Mouse (Mus musculus) adipocyte (in vitro differentiated cells): ENCODE measurements at regions not wholly inside any gene's neighbourhood (a gene's known extent, or its start where the extent isn't known, plus 50 kb on each side); places are given as distances from the start of the nearest gene placed in this dataset.

Source experiments
- DNase-seq: peaks from one replicate; pipeline ENCODE4 v3.0.0-alpha.2; 2016; ENCODE audit warnings: low spot score

DNA sequence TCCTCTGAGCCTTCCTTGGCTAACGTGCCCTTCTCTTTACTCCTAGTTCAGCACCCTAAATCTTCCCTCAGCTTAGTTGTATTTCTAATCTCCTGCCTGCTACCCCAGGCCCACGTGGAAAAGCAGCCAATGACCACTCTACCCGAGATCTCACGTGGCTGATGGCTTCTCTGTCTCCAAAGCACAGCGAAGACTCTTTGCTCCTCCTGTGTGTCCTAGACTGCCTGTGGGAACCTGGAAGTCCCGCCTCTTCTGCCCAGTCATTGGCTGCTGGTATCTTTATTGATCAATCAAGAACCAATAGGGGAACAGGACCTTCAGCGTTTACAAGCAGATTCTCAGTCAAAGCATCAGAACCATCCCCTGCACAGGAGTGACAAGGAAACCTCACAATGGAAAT lies 54.8 kb downstream of the Gm19935 start:
- DNase-seq: no peak

DNA sequence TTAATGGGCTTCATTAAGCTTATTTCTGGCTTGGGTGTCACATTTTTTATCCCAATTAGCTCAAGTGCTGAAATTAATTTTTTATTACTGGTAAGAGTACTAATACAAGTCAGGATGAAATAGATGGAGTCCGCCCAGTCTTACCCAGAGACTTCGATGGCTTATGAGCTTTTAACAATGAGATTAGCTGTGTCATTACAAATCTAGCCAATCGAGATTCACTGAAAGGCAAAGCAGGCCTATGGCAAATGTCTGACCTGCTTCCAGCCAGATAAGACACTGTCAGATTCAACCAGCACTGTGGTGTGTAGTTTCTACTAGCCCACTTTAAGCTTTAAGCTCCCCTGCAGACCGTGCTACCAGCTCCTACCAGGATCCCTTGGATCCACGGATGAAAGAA lies 55.2 kb downstream of the Gm19935 start:
- no peak for DNase-seq

DNA sequence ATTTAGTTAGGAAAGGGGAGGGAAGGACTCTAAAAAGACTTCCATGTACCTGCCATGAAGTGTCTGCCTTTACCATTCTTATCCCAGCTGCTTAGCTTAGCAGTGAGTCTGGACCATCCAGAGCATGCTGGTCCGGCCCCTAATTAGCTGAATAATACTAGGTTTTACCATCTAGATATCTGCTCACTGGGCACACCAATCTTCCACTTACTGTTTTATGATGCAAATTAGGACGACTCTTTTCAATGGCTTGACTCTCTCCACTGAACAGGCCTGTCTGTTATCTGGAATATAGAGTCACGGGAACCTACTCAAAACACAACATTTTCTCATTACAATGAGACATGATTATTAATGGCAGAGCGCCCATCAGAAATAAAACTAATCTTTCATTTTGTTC lies 55.7 kb downstream of the Gm19935 start:
- DNase-seq: no peak

DNA sequence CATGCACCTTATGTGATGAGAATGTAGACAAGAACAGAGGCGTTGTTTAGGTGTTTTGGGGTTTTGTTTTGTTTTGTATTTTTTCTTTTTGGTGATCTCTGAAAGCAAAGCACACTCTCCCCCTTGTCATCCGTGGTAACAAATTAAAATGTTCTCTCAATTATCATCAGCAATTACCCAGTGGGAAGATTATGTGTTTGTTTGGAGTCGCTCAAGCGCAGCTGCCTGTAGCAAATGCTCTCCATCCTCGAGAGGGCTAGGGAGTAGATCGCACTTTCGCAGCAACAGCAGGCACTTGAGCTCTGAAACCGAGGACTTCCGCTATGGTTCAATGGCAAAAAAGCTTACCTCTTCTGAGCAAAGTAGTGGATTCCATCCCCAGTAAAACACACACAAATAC lies 57.7 kb downstream of the Gm19935 start:
- DNase-seq: no peak

DNA sequence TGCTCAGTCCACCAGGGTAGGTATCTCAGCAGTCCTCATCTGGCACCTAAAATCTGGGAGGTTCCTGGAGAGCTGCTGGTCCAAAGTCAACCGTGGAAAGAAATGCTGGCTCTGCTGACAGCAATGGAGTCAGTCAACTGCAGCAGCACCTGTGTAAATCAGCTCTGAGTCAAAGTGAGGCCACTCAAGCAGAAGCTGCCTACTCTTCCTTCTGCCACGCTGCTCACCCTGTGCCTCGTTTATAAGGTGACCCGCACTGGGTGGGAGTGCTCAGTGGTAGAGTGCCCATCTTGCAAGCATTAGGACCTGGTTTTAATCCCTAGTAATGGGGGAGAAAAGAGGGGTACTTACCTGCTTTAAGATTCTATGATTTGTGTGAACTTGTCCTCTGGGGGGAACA lies 62.2 kb downstream of the Gm19935 start:
- no peak for DNase-seq

DNA sequence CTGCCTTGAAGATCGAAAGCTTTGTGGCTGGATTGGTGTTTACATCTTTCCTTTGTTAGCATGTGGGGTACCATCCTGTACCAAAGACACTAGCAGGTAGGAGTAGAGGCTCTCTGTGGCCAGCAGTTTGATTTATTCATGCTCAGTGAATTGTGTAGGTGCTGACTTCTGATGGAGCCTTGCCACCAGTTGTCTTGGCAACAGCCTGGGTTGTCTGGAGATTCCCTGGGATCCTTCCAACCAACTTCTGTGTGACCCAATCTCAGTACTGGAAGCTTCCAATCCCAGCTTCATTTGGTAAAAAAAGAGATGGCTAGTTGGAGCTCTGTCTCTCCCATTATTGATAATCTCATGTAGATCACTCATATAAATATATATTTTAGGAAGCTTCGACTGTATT lies 73.6 kb downstream of the Gm19935 start:
- peak; percentile 7 for DNase-seq

DNA sequence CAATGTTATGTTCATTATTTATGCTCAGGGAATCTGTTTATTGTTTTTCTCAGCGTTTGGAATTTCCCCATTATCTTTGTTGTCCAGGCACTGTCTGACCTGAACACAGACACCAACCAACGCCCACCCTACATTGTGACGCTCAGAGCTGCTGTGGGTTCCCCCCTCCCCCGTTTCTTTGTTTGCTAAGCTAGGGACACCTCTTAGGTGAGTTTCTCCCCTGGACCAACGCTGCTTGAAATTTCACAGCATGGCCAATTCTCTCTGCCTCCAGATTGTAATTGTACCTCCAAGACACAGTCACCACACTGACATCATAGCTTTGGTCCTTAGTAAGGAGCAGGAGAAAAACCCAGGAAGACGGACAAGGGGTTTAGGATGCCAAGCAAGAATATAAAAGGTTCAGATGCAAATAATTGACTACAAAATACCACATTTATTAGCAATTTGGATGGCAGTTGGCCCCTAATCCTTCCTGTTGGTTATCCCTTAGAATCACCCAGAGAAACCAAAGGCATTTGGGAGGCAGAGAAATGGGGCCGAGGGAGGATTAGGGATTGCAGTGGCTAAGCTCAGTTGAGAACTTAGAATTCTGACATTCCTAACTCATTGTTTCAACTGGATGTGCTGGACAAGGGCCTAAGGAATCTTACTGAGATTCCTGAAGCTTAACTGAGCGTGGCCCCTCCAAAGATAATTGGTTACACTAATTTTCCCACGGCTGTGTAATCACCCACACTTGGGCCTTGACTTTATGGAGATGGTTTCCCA lies 76.0 kb downstream of the Gm19935 start:
- no peak for DNase-seq

DNA sequence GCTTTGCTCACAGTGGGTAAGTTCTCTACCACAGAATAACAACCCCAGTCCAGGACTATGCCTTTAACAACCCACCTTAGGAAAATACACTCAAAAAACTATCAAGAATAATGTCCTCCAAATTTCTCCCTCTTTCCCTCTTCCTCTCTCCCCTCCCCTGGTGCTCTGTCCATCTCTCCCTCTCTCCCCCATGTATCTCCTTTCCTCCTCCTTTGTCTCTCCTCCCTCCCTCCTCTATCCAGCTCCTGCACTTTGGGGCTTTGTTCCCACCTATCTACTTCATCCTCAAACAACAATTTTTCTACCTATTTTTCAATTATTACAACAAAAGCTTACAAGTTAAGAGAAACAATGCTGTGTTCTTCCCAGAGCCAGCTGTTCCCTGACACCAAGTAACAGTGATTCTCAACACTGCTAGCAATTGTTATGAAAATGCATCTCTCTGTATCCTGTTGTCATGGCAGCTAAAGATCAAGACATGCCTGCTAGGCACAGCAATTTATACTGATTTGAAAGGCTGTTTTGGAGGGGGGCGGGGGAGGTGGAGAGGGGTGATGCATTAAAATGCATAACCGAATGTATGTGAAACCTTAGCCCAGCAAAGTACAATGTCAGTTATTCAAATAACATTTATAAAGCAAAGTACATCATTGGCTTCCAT lies 76.8 kb downstream of the Gm19935 start:
- no peak for DNase-seq

DNA sequence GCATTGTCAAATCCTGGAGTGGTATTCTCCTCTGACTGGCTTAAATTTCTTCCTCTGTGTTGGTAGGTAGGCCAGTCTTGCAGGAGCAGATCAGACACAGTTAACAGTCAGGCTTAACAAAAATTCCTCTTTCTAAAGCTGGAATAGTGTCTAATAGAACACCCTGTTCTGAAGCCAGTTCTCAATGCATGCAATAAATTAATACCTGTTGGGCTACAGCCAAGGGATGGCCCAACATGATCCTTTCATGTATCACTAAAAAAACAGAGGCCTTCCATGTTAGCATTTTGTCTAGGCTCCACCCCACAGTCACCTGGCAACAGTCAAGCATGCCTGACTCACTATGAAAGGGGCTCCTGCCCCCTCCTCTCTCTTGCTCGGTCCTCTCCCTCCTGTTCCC lies 89.2 kb downstream of the Gm19935 start:
- no peak for DNase-seq

DNA sequence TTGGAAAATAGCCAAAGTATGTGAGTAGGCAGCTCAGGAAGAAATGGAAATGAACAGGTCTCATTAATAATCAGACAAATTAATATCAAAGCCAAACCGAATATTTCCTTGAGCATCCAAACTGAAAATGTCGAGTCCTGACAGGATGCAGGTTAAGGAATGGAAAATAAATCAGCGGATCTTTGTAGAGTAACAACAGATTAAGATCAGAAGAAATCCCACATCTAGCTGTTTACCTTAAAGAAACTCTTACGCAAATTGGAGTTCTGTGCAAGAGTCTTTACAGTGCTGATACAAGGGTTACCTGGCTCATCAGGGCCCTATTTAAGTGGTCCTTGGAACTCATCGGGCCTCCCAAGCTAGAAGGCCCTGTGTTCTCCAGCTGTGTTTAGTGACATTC lies 92.0 kb downstream of the Gm19935 start:
- DNase-seq: no peak

DNA sequence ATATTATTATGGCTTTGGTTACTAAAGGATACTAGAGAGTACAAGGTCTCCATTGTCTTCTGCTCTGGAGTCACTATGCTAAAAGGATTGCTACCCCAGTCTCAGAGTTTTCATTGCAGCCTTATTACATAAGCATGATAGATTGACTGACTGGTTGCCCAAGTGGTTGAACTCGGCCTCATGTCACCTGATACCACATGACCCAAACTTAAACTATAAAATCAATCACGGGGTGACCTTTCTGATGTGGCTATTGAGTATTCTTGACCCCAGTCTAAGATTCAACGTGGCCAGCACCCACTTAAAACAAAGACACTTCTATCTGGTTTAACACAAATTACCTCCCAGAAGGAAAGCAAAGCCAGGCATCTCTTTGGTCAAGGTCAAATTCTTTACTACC lies 100.8 kb downstream of the Gm19935 start:
- no peak for DNase-seq

DNA sequence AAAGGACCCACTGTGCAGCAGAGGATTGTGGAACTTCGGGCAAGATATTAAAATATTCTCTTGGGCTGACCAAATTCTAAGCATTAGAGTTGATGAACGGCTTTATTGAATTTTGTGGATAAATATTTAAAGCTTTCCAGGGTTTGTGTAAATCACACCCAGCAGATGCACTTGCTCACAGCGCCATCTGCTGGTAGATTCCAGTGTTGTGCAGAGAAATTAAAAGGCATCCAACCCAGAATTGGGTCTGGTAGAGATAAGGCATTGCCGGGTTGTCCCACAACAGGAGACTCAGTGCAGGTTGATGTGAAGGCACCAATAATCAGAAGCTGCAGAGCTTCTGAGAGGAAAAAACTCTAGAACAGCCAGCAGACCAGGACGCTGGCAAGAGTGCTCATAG lies 108.7 kb downstream of the Gm19935 start:
- DNase-seq: peak; percentile 36

DNA sequence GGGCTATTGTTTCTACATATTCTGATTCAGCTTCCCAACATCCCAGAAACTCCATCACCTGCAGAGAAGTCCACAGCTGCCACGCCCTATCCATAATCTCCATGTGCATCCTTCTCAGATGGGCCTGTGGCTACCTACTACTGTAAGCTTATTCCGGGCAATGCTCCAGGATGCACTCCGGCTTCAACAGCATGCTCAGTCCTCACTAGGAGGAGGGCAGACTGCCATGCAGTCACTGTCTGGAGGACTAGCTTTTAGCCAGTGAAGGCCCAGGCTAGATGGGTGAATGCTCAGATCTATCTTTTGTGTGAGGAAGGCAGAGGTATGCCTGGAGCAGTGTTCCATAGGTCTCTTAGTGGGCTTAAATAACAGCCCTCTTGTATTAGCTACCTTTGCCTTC lies 124.7 kb downstream of the Gm19935 start:
- no peak for DNase-seq

DNA sequence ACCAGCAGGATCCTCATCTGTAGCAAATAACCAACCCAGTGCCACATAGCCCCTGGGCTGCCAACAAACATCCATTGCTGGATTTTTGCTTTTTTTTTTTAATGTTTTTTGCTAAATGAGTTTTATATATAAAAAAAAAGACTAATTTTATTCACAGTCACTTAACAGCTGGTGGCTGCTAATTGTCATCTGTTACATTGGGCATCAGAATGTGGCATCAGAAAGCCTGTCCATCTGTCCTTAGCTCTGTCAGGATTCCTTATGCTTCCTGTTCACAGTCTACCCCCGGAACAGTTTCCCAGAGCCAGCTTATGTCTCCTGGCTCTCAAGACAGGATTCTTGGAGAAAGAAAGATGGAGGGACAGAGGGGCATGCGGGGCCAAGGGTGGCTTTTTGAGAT lies 132.1 kb downstream of the Gm19935 start:
- no peak for DNase-seq

DNA sequence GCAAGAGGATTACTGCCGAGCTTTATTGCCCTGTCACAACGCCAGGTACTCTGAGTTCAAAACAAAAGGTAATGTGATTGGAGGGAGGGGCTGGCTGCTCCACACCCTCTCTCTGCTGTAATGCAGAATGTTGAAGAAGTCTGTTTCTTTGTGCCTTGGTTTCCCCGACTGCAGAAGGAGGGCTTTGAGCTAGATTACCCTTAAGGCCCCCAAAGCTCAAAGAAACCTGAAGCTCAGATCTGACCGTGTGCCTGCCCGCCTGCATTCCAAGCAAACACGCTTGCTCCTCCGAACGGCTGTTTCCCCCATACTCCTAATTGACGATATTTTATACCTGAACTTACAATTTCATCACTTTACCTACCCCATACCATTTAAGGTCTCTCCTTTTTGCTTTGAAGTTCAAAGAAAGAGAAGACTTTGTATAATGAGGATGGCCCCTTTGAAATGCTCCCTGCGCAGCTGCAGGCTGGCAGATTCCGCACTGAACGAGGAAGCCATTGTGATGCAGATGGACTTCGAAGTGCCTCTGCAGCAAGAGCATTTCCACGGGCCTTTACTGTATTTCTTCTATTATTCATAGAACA lies 146.6 kb downstream of the Gm19935 start:
- no peak for DNase-seq

DNA sequence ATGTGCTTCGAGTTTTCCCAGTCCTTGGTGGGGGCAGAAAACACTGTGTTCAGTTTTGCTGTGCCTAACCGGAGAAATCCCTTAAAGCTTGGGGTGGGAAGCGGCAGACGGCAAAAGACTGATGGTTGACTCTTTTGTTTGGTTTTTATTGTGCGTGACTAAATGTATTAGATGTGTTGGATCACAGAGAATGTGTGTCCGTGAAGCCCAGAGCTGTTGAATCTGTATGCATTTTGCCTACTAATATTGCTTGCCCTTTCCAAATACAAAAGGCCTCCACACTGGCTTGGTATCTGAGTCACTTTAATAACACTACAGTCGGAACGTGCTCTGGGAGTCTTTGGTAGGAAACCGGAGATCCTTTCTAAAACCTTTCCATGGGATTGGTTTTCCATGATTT lies 147.8 kb downstream of the Gm19935 start:
- no peak for DNase-seq

DNA sequence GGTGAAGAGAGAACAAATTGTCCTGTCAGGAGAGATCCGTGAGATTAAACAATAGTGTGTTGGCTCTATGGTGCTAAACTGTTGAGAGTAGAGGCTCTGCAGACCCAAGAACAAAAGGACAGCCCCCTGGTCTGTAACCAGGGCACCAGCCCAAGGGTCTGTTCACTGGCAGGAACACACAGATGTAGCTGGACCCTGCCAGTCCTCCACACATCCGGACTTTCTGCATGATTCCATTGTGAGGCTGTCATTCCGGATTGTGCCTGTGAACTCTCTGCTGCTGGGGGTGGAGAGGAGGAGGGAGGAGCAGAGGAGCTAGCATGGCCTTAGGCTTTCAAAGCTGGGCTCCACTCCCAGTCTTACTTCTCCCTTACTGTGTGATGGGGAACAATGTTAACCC lies 158.1 kb downstream of the Gm19935 start:
- DNase-seq: no peak

DNA sequence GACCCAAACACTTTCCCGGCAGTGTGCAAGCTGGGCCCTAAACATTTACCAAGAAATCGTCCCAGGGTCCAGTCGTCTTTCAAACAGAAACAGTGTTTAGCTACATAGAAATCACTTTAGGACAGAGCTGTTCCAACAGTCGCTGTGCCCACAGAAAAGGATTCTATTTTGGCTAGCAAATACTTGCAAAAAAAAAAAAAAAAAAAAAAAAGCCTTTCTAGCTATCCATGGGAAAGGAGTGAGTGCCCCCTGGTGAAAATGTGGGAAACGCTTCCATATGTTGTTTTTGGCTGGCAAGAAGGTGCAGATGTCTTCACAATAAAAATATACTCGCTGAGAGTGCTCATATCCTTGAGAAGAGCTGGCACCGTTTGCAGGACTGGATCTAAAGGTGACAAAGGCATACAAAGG lies 159.5 kb downstream of the Gm19935 start:
- DNase-seq: peak; percentile 3

DNA sequence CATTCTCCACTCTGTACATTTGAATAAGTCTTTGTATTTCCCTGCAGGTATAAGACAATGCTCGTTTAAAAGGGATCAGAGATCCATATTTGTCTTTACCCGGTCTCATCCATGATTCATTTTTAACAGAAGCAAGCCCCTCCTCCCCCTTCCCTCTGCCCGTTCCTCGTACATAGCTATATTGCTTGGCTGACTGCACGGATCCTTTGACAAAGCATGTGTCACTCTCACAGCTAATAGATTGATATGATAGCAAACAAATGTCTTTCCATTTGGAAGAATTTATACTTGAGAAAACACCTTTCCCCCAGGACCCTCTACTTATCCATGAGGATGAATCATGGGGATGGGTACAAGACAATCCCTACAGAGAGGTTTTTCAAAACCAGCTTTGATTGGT lies 160.1 kb downstream of the Gm19935 start:
- DNase-seq: no peak

DNA sequence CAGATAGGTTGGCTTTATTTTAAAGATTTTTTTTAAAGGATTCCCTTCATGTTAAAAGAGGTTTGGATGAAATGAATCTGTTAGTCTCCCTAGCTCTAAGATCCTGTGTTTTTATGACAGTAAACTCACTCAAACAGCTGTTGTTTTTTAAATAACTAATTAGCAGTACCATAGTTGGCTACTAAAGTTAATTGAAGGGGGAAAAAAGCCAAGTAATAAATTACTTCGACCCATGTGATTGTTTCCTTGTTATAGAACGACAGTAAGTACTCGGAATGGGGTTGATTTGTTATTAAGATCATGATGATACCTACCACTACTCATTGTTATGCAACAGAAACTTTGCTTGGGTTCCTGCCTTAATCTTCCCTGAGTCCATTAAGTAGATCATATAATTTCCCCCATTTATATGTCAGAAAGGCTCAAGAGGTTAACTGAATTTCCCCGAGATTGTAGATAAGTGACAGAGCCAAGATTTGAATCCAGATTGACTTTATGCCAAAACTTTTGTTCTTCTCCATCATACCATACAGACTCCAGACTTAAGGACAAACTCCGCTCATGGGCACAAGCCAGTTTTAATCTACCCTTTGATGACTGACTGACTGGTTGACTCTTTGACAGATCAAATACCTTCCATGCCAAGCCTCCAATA lies 160.6 kb downstream of the Gm19935 start:
- no peak for DNase-seq

DNA sequence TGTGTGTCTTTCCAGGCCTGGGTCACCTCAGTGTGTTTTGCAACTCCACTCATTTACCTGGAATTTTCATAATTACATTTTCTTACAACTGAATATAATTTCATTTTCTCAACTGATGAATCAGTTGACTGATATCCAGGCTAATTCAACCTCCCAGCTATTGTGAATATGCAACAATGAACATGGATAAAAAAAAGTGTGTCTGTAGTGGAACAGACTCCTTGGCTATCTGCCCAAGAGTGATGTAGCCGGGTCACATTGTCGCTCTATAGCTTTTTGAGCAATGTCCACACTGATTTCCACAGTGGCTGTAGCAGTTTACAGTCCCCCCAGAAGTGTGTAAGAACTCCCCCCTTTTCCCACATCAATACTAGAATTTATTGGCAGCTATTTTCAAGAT lies 162.4 kb downstream of the Gm19935 start:
- no peak for DNase-seq

DNA sequence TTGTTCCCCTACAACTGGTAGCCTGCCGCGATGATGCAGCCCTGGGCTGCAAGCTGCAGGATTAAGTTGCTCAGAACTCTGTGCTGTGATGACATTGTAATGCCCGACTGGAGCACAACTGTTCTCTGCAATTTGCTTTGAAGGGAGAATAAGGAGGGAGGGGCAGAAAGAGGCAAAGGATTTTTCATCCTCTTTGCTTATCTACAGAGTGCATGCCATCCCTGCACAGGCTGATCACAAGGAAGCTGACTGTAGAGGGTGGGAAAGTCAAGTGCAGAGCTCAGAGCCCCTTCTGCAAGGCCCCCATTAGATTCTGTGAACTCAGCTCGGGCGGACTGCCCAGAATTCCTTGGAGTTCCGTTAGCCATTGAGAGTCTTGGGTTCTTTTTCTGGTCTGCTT lies 174.8 kb downstream of the Gm19935 start:
- no peak for DNase-seq

DNA sequence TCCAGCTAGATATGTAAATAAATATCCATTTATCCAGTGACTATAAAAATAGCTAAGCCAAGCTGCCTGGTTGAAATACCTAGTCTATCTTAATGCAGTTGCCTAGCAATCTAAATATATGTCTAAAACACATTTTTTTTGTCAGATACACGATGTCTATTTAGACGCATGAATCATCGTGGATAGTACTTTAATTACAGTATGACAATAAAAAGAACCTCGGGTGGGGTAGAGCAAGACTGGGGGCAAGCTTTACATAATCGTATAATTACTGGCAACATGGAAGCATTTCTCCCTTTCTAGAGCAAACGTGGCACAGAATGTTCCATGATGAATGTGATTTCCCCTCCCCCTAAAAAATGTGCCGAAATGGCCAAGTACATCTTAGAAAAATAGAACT lies 180.4 kb downstream of the Gm19935 start:
- DNase-seq: no peak
